Mouse (Mus musculus) myocyte (in vitro differentiated cells): ENCODE data around the gene Krt79. TPM values are rescaled to one million over a fixed set of nuclear protein-coding genes. Genes with fewer than 3 reads are reported as not detected.

Source experiments
- H3K27me3 ChIP-seq: one replicate; pipeline ENCODE4 v1.6.1; 2011; ENCODE audit not compliant: control insufficient read depth, insufficient read depth, insufficient read length
- H3K36me3 ChIP-seq: one replicate; pipeline ENCODE4 v1.6.1; 2011; ENCODE audit not compliant: control insufficient read depth, insufficient read depth
- H3K4me2 ChIP-seq: one replicate; pipeline ENCODE4 v1.6.1; 2011; ENCODE audit warnings: low read depth, control low read depth
- H3K4me3 ChIP-seq: one replicate; pipeline ENCODE4 v1.5.1; 2011; ENCODE audit warnings: mild to moderate bottlenecking, control low read depth, moderate library complexity
- H3K79me2 ChIP-seq: one replicate; pipeline ENCODE4 v1.6.1; 2011; ENCODE audit not compliant: control insufficient read depth, insufficient read depth
- H3ac ChIP-seq: one replicate; pipeline ENCODE4 v1.6.1; 2011; ENCODE audit not compliant: control insufficient read depth, insufficient read length
- CEBPB ChIP-seq: IDR thresholded peaks from 2 replicates; pipeline ENCODE4 v1.6.1; 2011; ENCODE audit warnings: mild to moderate bottlenecking, moderate library complexity; ENCODE audit not compliant: poor library complexity, insufficient read depth, severe bottlenecking
- E2F4 ChIP-seq: IDR thresholded peaks from one replicate; pipeline ENCODE4 v1.6.1; 2011; ENCODE audit warnings: mild to moderate bottlenecking, control low read depth, moderate library complexity; ENCODE audit not compliant: insufficient read depth
- MAX ChIP-seq: IDR thresholded peaks from one replicate; pipeline ENCODE4 v1.6.1; 2011; ENCODE audit warnings: low read depth, mild to moderate bottlenecking, control low read depth
- MYOD1 ChIP-seq, 3 experiments: IDR thresholded peaks; one replicate each; pipeline ENCODE4 v1.6.1; 2011; ENCODE audit warnings: control low read depth in 2 of 3, low read depth in 2 of 3, mild to moderate bottlenecking in 2 of 3, moderate library complexity in 1 of 3; ENCODE audit not compliant: insufficient read length in 2 of 3, control insufficient read depth in 1 of 3
- MYOG ChIP-seq, 3 experiments: IDR thresholded peaks; one replicate each; pipeline ENCODE4 v1.6.1; 2011; ENCODE audit warnings: control low read depth in 2 of 3, low read depth in 2 of 3, mild to moderate bottlenecking in 2 of 3; ENCODE audit not compliant: insufficient read length in 2 of 3, control insufficient read depth in 1 of 3, insufficient read depth in 1 of 3
- POLR2A ChIP-seq: IDR thresholded peaks from one replicate; pipeline ENCODE4 v1.6.1; 2011; ENCODE audit warnings: low read depth, mild to moderate bottlenecking, control low read depth, moderate library complexity; ENCODE audit not compliant: insufficient read length
- POLR2AphosphoS2 ChIP-seq: IDR thresholded peaks from one replicate; pipeline ENCODE4 v1.6.1; 2011; ENCODE audit warnings: low read depth, control low read depth; ENCODE audit not compliant: insufficient read length
- REST ChIP-seq: IDR thresholded peaks from one replicate; pipeline ENCODE4 v1.6.1; 2011; ENCODE audit warnings: mild to moderate bottlenecking, control low read depth, moderate library complexity; ENCODE audit not compliant: insufficient read depth, insufficient read length
- SRF ChIP-seq: IDR thresholded peaks from one replicate; pipeline ENCODE4 v1.6.1; 2011; ENCODE audit warnings: low read depth; ENCODE audit not compliant: control insufficient read depth, insufficient read length
- TCF12 ChIP-seq: IDR thresholded peaks from one replicate; pipeline ENCODE4 v1.6.1; 2011; ENCODE audit warnings: mild to moderate bottlenecking, control low read depth; ENCODE audit not compliant: poor library complexity, insufficient read depth, severe bottlenecking
- TCF3 ChIP-seq: IDR thresholded peaks from one replicate; pipeline ENCODE4 v1.6.1; 2011; ENCODE audit warnings: low read depth, control low read depth; ENCODE audit not compliant: insufficient read length
- USF1 ChIP-seq: IDR thresholded peaks from one replicate; pipeline ENCODE4 v1.6.1; 2011; ENCODE audit warnings: low read depth, mild to moderate bottlenecking, control low read depth, moderate library complexity
- polyA plus RNA-seq: library from polyadenylated mRNA; unstranded; fragments of >200 nt; fragmentation: generic; extraction: Trizol; gene quantifications from one replicate; pipeline ENCODE4 v1.2.1, GENCODE M21; 2012; ENCODE audit warnings: missing spikeins

The Krt79 gene
- polyA plus RNA-seq, 1 experiment = 0.04 TPM

- Histone ChIP-seq H3K27me3 (no peaks in the 10 kb centered on the region), H3K4me2 (peak overlapping the region; percentile 97), H3K36me3 (no peaks in the 10 kb centered on the region), H3ac (no peak overlapping the region), H3K4me3 (peak overlapping the region; percentile 11), H3K79me2 (no peaks in the 10 kb centered on the region)
- TF ChIP-seq E2F4 (no peak), CEBPB (no peak), TCF3 (no peak), POLR2AphosphoS2 (no peak), MYOD1 (IDR thresholded peaks at IDR 0.05; ENCODE audit: control insufficient read depth in 1 of 3, insufficient read length in 2 of 3, low read depth in 2 of 3) (no peak), TCF12 (no peak), SRF (no peak), REST (no peak), MAX (no peak), USF1 (no peak), MYOG (IDR thresholded peaks at IDR 0.05; ENCODE audit: control insufficient read depth in 1 of 3, insufficient read depth in 1 of 3, insufficient read length in 2 of 3, low read depth in 2 of 3) (no peak), POLR2A (no peak)
Measured at GRCm38 (mm10) chr15:101976641-101977040, 36.5 kb upstream of the Krt79 start.

GRCm38 (mm10) chr15:101976023-101976422, 35.9 kb upstream of the Krt79 start:
- TF ChIP-seq MYOG (IDR thresholded peaks at IDR 0.05; ENCODE audit: control insufficient read depth in 1 of 3, insufficient read depth in 1 of 3, insufficient read length in 2 of 3, low read depth in 2 of 3) (peak in 2 of 3 experiments; percentile 15 to 65), POLR2AphosphoS2 (peak; percentile 25), MYOD1 (IDR thresholded peaks at IDR 0.05; ENCODE audit: control insufficient read depth in 1 of 3, insufficient read length in 2 of 3, low read depth in 2 of 3) (peak in 1 of 3 experiments; percentile 77), POLR2A (peak; percentile 38), TCF12 (no peak)
- H3K36me3 ChIP-seq = no peaks in the 10 kb centered on the region
- peaks cover 3% of the 10 kb centered on the region for H3K27me3 ChIP-seq
- H3K79me2 ChIP-seq = no peaks in the 10 kb centered on the region
- H3K4me3 ChIP-seq = no peak overlapping the region
- peak overlapping the region; percentile 97 for H3K4me2 ChIP-seq
- no peak overlapping the region for H3ac ChIP-seq

- no peak for TF ChIP-seq USF1
- no peak for TF ChIP-seq TCF12
- TF ChIP-seq TCF3 = no peak
- Histone ChIP-seq H3K36me3 (no peaks in the 10 kb centered on the region), H3K4me3 (no peak overlapping the region)
Measured at GRCm38 (mm10) chr15:101974083-101974845, 34.1 kb upstream of the Krt79 start.

DNA sequence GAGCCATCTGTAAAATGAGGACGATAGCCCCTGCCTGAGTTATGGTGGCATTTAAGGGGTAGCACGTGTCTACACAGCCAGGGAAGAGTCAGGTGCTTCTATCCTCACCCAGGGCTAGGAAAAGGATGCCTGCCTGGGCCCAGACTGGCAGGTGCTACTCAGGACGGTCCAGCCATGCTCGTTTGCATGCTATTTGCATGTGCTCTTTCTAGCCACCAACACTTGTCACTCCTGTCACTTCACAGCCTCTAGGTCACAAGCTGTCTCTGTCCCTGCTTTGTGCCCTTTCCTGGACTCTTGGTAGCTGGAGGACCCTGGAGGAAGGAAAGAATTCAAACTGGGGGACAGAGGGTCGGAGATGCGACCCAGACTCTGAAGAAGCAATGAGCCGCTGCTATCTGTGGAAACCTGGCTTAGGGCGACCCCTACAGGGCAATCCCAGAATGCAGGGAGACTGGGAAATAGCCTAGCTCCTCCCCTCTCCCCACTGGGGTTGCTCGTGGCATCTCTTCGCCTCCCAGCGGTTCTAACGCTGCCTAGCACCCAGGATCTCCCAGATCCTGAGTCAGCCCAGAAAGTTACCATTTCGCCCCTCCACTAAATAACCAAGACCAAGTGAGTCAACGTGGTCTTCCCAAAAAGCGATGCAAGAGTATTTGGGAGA, 33.4 kb upstream of the Krt79 start:
- TF ChIP-seq SRF = no peak
- no peak for TF ChIP-seq MAX
- no peak for TF ChIP-seq POLR2A
- TF ChIP-seq POLR2AphosphoS2 = no peak
- TF ChIP-seq CEBPB = no peak
- TF ChIP-seq E2F4 = no peak
- TF ChIP-seq USF1 = no peak
- TF ChIP-seq MYOD1 (IDR thresholded peaks at IDR 0.05; ENCODE audit: control insufficient read depth in 1 of 3, insufficient read length in 2 of 3, low read depth in 2 of 3) = no peak
- Histone ChIP-seq H3K4me3 (no peak overlapping the region), H3K79me2 (no peaks in the 10 kb centered on the region), H3K36me3 (no peaks in the 10 kb centered on the region), H3K27me3 (peaks cover 12% of the 10 kb centered on the region), H3ac (no peak overlapping the region), H3K4me2 (no peak overlapping the region)

More at GRCm38 (mm10) chr15:101974083-101974845, 34.1 kb upstream of the Krt79 start:
- Histone ChIP-seq H3K4me2 (no peak overlapping the region), H3K27me3 (peaks cover 5% of the 10 kb centered on the region), H3ac (no peak overlapping the region), H3K79me2 (no peaks in the 10 kb centered on the region)

DNA sequence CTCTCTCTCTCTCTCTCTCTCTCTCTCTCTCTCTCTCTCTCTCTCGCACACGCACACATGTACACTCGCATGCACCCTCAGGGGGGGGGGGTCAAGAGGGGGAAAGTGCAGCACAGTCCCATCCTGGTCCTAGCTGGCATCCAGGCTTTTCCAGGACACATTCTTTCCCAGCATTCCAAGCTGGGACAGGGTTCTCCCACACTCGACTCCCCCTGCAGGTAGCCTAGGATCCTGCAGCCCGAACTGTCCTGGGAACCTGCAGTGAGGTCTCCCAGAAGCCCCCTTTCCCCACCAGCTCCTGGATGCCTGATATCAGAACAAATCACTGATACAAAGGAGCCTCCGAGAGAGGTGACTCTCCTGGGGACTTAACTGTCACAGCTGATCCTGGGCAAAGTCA, 30.4 kb upstream of the Krt79 start:
- Histone ChIP-seq H3K36me3 (no peaks in the 10 kb centered on the region), H3ac (no peak overlapping the region), H3K4me2 (no peak overlapping the region), H3K27me3 (peaks cover 39% of the 10 kb centered on the region), H3K4me3 (no peak overlapping the region), H3K79me2 (no peaks in the 10 kb centered on the region)
- no peak for TF ChIP-seq MYOD1 (IDR thresholded peaks at IDR 0.05; ENCODE audit: control insufficient read depth in 1 of 3, insufficient read length in 2 of 3, low read depth in 2 of 3)
- TF ChIP-seq E2F4 = no peak
- no peak for TF ChIP-seq MAX
- no peak for TF ChIP-seq USF1
- TF ChIP-seq TCF3 = no peak
- no peak for TF ChIP-seq MYOG (IDR thresholded peaks at IDR 0.05; ENCODE audit: control insufficient read depth in 1 of 3, insufficient read depth in 1 of 3, insufficient read length in 2 of 3, low read depth in 2 of 3)
- TF ChIP-seq REST = no peak
- no peak for TF ChIP-seq POLR2A
- TF ChIP-seq TCF12 = no peak
- no peak for TF ChIP-seq CEBPB
- no peak for TF ChIP-seq POLR2AphosphoS2
- no peak for TF ChIP-seq SRF
